Mouse (Mus musculus) urinary bladder, postnatal 36 days (tissue): ENCODE results near the gene Sema3f.

Experiments
- DNase-seq, 2 experiments: peaks; one replicate each; pipeline ENCODE4 v3.0.0; 2022; ENCODE audit warnings: low spot score in 2 of 2, mixed read lengths in 1 of 2

The Sema3f gene

GRCm38 (mm10) chr9:107709697-107710483 lies at the start of gene Sema3f:
Gene Sema3f, minus strand, starts transcription at chr9:107710475.
- DNase-seq, result peak; percentile 82 to 85

GRCm38 (mm10) chr9:107759593-107759992 lies 49.3 kb upstream of the Sema3f start:
- no peak for DNase-seq

GRCm38 (mm10) chr9:107750378-107750777 lies 40.1 kb upstream of the Sema3f start:
- DNase-seq, result no peak

GRCm38 (mm10) chr9:107748063-107748462 lies 37.8 kb upstream of the Sema3f start:
- no peak for DNase-seq

GRCm38 (mm10) chr9:107747310-107747709 lies 37.0 kb upstream of the Sema3f start:
- DNase-seq, result no peak

GRCm38 (mm10) chr9:107746679-107747078 lies 36.4 kb upstream of the Sema3f start:
- DNase-seq, result no peak

- no peak for DNase-seq
These were observed 33.8 kb upstream of the Sema3f start for GRCm38 (mm10) chr9:107744061-107744460.

- DNase-seq, result no peak
These were observed 28.5 kb upstream of the Sema3f start for GRCm38 (mm10) chr9:107738841-107739202.

GRCm38 (mm10) chr9:107738020-107738840 lies 28.0 kb upstream of the Sema3f start:
- DNase-seq, result peak; percentile 80 to 83

GRCm38 (mm10) chr9:107736185-107736485 lies 25.9 kb upstream of the Sema3f start:
- peak in 1 of 2 experiments; percentile 43 for DNase-seq

GRCm38 (mm10) chr9:107735356-107736184 lies 25.3 kb upstream of the Sema3f start:
- DNase-seq, result no peak

- no peak for DNase-seq
These were observed 24.3 kb upstream of the Sema3f start for GRCm38 (mm10) chr9:107734567-107734971.

- DNase-seq, result no peak
These were observed 19.4 kb upstream of the Sema3f start for GRCm38 (mm10) chr9:107729709-107730108.

- DNase-seq, result no peak
These were observed 18.8 kb upstream of the Sema3f start for GRCm38 (mm10) chr9:107728919-107729670.

GRCm38 (mm10) chr9:107727041-107727440 lies 16.8 kb upstream of the Sema3f start:
- no peak for DNase-seq

GRCm38 (mm10) chr9:107724796-107725195 lies 14.5 kb upstream of the Sema3f start:
- DNase-seq, result no peak

- DNase-seq, result no peak
These were observed 13.7 kb upstream of the Sema3f start for GRCm38 (mm10) chr9:107723794-107724531.

GRCm38 (mm10) chr9:107723292-107723691 lies 13.0 kb upstream of the Sema3f start:
- no peak for DNase-seq

- DNase-seq, result no peak
These were observed 8.7 kb upstream of the Sema3f start for GRCm38 (mm10) chr9:107718781-107719540.

GRCm38 (mm10) chr9:107716951-107717350 lies 6.7 kb upstream of the Sema3f start:
- DNase-seq, result no peak
